Mouse (Mus musculus) stomach, postnatal 0 days (tissue): ENCODE results near the gene Gm10778.

Source experiments
- CTCF ChIP-seq: IDR thresholded peaks from 2 replicates; pipeline ENCODE4 v1.5.1; 2016; ENCODE audit warnings: antibody characterized with exemption, low read depth, mild to moderate bottlenecking, moderate library complexity
- EP300 ChIP-seq: optimal IDR thresholded peaks from 2 replicates; pipeline ENCODE3; 2016; ENCODE audit warnings: antibody characterized with exemption

DNA sequence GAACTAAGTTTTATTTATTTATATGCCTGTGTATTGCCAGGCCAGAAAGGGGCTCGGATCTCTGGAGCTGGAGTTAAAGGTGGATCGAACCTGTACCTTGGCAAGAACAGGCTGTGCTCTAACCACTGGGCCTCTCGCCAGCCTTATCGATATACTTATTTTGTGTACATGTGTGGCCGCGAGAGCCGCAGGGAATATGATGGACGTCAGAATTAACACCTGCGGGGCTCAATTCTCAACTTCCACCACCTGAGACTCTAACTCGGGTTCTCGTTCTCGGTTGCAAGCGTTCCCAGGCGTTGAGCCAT is 43.2 kb upstream of the Gm10778 start:
- TF ChIP-seq CTCF: no peak
- TF ChIP-seq EP300: no peak
